Mouse (Mus musculus) layer of hippocampus, adult 9-11 months (tissue): ENCODE data around the gene Arhgap32.
"Not testable (repeated sequence)": the region's sequence is repeated elsewhere in the genome, so short reads cannot be mapped to it uniquely, and the experiment has no call there.

Experiments
- DNase-seq: peaks from one replicate; pipeline ENCODE4 v3.0.0; 2022

Arhgap32 gene

DNA sequence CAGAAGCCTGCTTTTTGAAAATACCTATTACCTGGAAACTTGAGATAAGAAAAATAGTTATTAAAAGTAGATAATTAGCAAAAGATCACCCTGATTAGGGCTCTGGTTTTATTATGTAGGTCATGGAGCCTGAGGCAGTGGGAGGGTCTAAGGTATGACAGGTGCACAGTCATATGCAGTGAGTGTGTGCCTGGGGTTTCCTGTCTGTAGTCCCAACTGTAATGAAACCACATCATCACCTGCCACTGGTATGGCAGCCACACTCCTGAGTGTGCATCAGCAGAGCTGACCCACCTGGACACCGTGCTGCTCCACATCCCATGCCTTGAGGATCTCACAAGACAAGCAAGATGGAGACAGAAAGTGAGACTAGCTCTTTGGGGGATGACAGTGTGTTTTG lies at the start of gene Arhgap32:
Gene Arhgap32, plus strand, starts transcription at position 351 of the 400 bp plus-strand sequence.
- DNase-seq, result no peak

- no peak for DNase-seq
Observed at GRCm38 (mm10) chr9:32072778-32073177, 43.2 kb upstream of the Arhgap32 start.

GRCm38 (mm10) chr9:32088106-32088776 lies 27.7 kb upstream of the Arhgap32 start:
- DNase-seq, result no peak

GRCm38 (mm10) chr9:32088882-32089281 lies 27.1 kb upstream of the Arhgap32 start:
- DNase-seq, result no peak

GRCm38 (mm10) chr9:32093456-32093855 lies 22.5 kb upstream of the Arhgap32 start:
- DNase-seq, result no peak

DNA sequence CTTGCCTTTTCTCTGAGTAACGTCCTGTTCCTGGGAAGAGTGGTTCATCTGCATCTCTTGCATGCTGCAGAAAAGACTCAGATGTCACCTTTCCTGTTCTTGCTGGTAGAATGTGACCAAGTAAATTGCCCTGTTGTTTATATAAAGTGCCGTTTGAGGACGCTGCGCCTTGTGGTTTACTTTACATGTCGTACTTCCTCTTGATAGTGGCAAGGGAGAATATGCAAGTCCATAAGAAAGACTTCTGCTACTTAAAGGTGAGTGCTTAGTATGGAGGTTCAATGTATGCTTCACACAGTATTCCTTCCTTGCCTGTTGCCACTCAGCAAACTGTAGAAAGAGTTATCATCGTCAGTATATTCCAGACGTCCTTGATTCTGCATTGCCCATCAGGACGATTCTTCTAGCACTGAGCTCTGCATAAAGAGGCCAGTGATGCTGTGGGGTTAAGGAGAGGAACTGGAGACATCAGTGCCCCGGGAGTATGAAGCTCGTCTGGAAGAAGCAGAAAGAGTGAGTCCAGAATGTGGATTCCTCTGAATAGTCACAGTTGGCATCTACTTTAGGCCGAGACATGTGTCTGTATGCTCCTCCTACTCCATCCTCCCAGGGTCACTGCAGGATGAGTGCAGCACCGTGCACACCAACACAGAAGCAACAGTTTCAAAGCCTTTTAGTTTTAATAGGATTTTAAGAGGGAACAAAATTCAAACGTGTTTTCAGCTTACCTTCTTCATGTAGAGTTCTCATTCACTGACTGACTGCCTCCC lies 21.4 kb upstream of the Arhgap32 start:
- DNase-seq, result no peak

DNA sequence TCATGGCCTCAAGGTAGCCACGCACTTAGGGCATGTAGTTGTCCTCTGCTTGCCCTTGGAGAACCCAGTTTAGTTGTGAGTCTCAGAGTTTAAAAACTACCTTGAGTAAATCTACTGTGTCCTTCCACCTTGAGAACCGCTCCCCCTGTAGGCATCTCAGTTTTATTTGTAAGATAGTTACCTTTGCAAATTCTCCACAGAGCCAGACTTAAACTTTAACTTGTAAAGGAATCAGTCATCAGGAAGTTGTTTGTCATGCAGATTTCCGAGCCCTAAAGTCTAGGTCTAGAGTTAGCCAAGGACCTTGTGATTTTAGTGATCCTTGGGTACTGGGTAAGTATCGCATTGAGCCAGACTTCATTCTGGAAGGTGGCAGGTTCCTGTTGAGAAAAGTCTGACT lies 20.4 kb upstream of the Arhgap32 start:
- DNase-seq, result no peak

- DNase-seq, result no peak
Observed at GRCm38 (mm10) chr9:32096541-32096940, 19.4 kb upstream of the Arhgap32 start.

DNA sequence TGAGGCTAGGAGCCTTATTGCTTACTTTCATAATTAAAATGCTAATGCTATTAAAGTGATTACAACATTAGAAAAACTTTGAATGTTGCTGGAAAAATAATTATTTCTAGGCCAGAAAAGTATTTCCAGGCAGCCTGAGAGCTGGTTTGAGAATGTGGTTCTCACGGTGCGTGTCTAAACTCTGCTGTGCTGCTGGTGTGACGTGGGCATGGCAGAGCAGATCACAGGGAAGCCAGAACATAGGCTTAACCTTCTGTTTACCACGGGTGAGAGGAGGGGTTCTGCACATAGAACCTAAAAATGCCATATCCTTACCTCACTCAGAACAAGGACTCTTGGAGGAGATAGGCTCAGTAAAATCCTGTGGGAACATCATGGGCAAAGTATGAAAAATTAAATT lies 18.8 kb upstream of the Arhgap32 start:
- DNase-seq, result no peak

DNA sequence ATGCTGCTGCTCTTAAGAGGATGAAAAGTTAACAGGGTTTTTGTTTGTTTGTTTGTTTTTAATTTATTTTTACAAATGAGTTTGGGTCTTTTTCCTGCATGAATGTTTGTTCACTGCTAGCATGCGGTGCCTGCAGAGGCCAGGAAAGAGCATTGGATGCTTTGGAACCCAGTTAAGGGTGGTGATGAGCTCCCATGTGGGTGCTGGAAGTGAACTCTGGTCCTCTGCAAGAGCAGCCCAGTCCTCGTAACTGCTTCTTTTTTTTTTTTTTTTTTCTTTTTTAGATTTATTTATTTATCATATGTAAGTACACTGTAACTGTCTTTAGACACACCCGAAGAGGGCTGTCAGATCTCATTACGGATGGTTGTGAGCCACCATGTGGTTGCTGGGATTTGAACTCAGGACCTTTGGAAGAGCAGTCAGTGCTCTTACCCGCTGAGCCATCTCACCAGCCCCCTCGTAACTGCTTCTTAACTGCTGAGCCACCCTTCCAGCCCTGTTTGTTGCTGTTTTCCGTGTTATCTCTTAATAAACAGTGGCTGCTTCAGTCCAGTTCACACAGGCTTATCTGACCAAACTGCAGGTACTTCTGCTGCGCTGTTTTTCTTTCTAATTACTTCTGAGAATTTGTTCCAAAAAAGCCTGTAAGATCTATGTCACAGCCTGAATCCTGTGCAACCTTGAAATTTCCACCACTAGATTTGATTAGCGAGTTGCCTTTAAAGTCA lies 17.3 kb upstream of the Arhgap32 start:
- no peak for DNase-seq

GRCm38 (mm10) chr9:32100561-32100960 lies 15.4 kb upstream of the Arhgap32 start:
- no peak for DNase-seq

- no peak for DNase-seq
Observed at GRCm38 (mm10) chr9:32101488-32101887, 14.4 kb upstream of the Arhgap32 start.

DNA sequence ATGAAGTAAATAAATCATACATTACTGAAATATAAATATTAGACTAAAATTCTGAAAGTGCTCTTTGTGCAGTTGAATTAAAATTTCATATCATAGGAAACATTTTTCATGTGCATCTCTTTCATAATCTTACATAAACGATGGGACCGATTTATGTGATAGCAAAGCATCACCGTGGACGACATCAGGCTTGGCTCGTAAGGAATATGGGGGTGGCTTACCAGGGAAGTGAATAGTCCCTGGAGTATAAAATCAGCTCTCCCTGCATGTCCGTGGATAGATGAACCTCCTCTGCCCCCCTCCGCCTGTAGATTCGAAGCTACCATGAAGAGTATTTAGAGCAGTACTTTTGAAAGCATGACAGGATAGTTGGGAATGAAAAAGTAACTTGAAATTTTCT lies 11.3 kb upstream of the Arhgap32 start:
- DNase-seq, result no peak

GRCm38 (mm10) chr9:32110376-32110775 lies 5.6 kb upstream of the Arhgap32 start:
- DNase-seq, result no peak

DNA sequence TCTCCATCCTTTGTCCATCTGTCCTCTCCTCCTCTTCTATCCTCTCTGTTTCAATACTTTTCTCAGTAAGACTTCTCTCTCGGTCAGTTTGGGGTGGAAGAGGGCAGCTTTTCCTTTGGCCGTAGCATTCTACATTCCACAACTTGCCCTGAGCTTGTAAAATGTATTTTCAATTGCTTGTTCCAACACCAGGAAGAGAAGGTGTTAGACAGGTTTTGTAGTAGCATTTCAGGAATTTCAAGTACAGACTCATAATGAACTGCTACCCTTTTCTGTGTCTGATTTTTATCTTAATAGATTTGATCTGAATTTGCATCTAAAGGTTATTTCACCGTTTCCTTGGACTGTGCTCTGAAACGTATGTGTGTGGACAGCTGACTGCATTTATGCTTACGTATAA lies 336 bp downstream of the Arhgap32 start:
- no peak for DNase-seq

- DNase-seq, result peak; percentile 71
Observed at GRCm38 (mm10) chr9:32117876-32118275, 1.9 kb downstream of the Arhgap32 start.

DNA sequence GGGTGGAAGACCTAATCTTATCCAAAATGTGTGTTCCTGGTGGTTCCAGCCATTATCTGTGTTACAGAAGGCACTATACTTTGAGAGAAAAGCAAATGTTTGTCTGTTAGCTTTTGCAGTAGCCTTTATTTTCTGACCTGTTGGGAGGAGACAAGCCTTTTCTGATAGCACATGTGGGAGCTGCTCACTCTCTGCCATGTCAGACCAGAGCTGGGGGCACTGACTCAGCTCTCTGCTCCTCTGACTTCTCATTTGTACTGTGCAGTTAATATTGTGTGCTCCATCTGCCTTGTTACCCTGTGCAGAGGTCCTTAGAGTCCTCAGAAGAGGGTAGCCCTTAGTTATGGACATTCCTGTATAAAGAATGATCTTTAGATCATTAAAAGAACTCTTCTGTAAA lies 2.5 kb downstream of the Arhgap32 start:
- DNase-seq, result no peak

- no peak for DNase-seq
Observed at GRCm38 (mm10) chr9:32119586-32119985, 3.6 kb downstream of the Arhgap32 start.

DNA sequence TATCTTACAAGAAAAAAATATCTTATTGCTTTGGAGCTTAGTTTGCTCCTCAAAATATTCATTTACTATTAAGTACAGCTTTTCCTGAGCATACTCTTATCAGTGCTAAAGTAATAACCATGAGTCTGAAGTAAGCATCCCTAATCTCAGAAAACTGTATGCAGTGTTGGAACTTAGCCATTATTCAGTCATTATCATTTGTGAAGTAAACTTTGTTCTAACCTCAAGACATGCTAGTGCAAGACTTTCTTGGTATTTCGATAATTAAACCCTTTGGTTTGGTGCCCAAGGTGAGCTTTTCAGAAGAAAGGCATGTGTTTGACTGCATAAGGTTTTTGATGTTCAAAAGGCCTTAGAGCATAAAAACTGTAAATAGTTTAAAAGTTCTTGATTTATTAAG lies 4.2 kb downstream of the Arhgap32 start:
- no peak for DNase-seq

- not testable (repeated sequence) for DNase-seq
Observed at GRCm38 (mm10) chr9:32121271-32121670, 5.3 kb downstream of the Arhgap32 start.

DNA sequence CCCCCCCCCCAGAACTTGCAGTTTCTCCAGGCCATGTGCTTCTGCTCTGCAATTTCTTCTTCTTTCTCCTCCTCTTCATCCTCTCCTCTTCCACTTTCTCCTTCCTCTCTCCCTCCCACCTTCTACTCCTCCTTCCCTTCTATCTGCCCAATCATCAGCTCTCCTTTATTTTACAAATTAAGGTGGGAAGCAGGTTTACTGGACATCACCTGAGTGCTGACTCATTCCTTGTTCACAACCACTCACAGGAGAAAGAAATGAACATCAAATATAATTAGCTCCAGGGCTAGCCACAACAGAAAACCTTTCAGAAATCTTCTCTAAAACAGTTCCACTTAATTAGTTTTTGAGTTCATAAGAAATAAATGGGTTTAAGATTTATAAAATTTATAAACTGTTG lies 20.3 kb downstream of the Arhgap32 start:
- DNase-seq, result no peak

- DNase-seq, result no peak
Observed at GRCm38 (mm10) chr9:32136680-32137295, 20.9 kb downstream of the Arhgap32 start.

GRCm38 (mm10) chr9:32137697-32138426 lies 21.9 kb downstream of the Arhgap32 start:
- DNase-seq, result no peak
